Mouse (Mus musculus) C2C12 (cell line): ENCODE measurements around the gene Pf4. TPM values are rescaled to one million over a fixed set of nuclear protein-coding genes. Genes with fewer than 3 reads are reported as not detected.

Experiments
- H3K27me3 ChIP-seq: one replicate; pipeline ENCODE4 v1.6.1; 2011; ENCODE audit not compliant: control insufficient read depth, insufficient read depth, insufficient read length
- H3K36me3 ChIP-seq: one replicate; pipeline ENCODE4 v1.6.1; 2011; ENCODE audit not compliant: control insufficient read depth, insufficient read depth
- H3K4me3 ChIP-seq: one replicate; pipeline ENCODE4 v1.5.1; 2011; ENCODE audit warnings: mild to moderate bottlenecking, control low read depth; ENCODE audit not compliant: poor library complexity, insufficient read depth, severe bottlenecking
- H3K79me2 ChIP-seq: one replicate; pipeline ENCODE4 v1.6.1; 2011; ENCODE audit not compliant: control insufficient read depth, insufficient read depth
- H3K79me3 ChIP-seq: one replicate; pipeline ENCODE4 v1.6.1; 2011; ENCODE audit warnings: low read depth, control low read depth
- H3ac ChIP-seq: one replicate; pipeline ENCODE3; 2011; ENCODE audit warnings: low read depth; ENCODE audit not compliant: control insufficient read depth, insufficient read length
- CEBPB ChIP-seq: IDR thresholded peaks from one replicate; pipeline ENCODE4 v1.6.1; 2011; ENCODE audit warnings: low read depth, mild to moderate bottlenecking, control low read depth, moderate library complexity
- CTCF ChIP-seq: IDR thresholded peaks from one replicate; pipeline ENCODE4 v1.5.1; 2011; ENCODE audit not compliant: control insufficient read depth, insufficient read depth, insufficient read length
- FOSL1 ChIP-seq: IDR thresholded peaks from one replicate; pipeline ENCODE4 v1.8.0; 2011; ENCODE audit warnings: mild to moderate bottlenecking, low read length; ENCODE audit not compliant: poor library complexity, insufficient read depth, severe bottlenecking
- MAX ChIP-seq: IDR thresholded peaks from one replicate; pipeline ENCODE4 v1.6.1; 2011; ENCODE audit warnings: mild to moderate bottlenecking, control low read depth
- MYOD1 ChIP-seq: IDR thresholded peaks from one replicate; pipeline ENCODE4 v1.6.1; 2011; ENCODE audit warnings: low read depth; ENCODE audit not compliant: control insufficient read depth, insufficient read length
- MYOG ChIP-seq: IDR thresholded peaks from one replicate; pipeline ENCODE4 v1.6.1; 2011; ENCODE audit not compliant: control insufficient read depth, insufficient read length; ENCODE audit errors: extremely low read depth
- USF1 ChIP-seq: IDR thresholded peaks from one replicate; pipeline ENCODE4 v1.6.1; 2011; ENCODE audit warnings: low read depth, mild to moderate bottlenecking, control low read depth, moderate library complexity
- microRNA-seq: library from miRNA; unstranded; fragments of <30 nt; microRNA quantifications from one replicate; pipeline ENCODE4, GENCODE M21; 2019; ENCODE audit warnings: borderline microRNAs expressed
- polyA plus RNA-seq: library from polyadenylated mRNA; unstranded; fragments of >200 nt; fragmentation: generic; extraction: Trizol; gene quantifications from one replicate; pipeline ENCODE4 v1.2.1, GENCODE M21; 2012; ENCODE audit warnings: missing spikeins

The Pf4 gene
- polyA plus RNA-seq, 1 experiment = not detected

GRCm38 (mm10) chr5:90807176-90807950 is 35.1 kb downstream of the Pf4 start:
- Histone ChIP-seq H3K27me3 (no peaks in the 10 kb centered on the region), H3K79me2 (no peaks in the 10 kb centered on the region), H3ac (no peak overlapping the region), H3K79me3 (no peaks in the 10 kb centered on the region), H3K36me3 (no peaks in the 10 kb centered on the region), H3K4me3 (no peak overlapping the region)
- TF ChIP-seq MAX (no peak), CTCF (no peak), USF1 (peak; percentile 25), FOSL1 (no peak)

GRCm38 (mm10) chr5:90819756-90820155 is 47.5 kb downstream of the Pf4 start:
- H3K79me3 ChIP-seq = no peaks in the 10 kb centered on the region
- H3K79me2 ChIP-seq = no peaks in the 10 kb centered on the region
- TF ChIP-seq MYOD1 = no peak
- TF ChIP-seq FOSL1 = no peak
- no peak for TF ChIP-seq CTCF
- no peak for TF ChIP-seq USF1
- TF ChIP-seq MAX = no peak
- TF ChIP-seq MYOG = no peak
- no peak for TF ChIP-seq CEBPB
- no peak overlapping the region for H3ac ChIP-seq
- no peaks in the 10 kb centered on the region for H3K27me3 ChIP-seq
- no peak overlapping the region for H3K4me3 ChIP-seq
- H3K36me3 ChIP-seq = no peaks in the 10 kb centered on the region

Small RNA genes within 50 kb of the gene (microRNA-seq; reads per million reads assigned to microRNA genes)
- gene Gm24322 = not detected

Other genes with a start within 250 kb of the Pf4 start
- gene 5830473C10Rik, start 211.3 kb upstream of the Pf4 start, polyA plus RNA-seq = not detected
- 0.12 TPM for gene Rassf6, start 131.8 kb upstream of the Pf4 start, polyA plus RNA-seq
- 0.14 TPM for gene Cxcl5, start 13.1 kb upstream of the Pf4 start, polyA plus RNA-seq
- gene Ppbp, start 3.9 kb upstream of the Pf4 start, polyA plus RNA-seq = 0.06 TPM
- not detected for gene Cxcl3, start 13.7 kb downstream of the Pf4 start, polyA plus RNA-seq
- gene Cxcl15, start 22.1 kb downstream of the Pf4 start, polyA plus RNA-seq = not detected
- 0.66 TPM for gene Cxcl1, start 118.8 kb downstream of the Pf4 start, polyA plus RNA-seq
- gene Cxcl2, start 131.4 kb downstream of the Pf4 start, polyA plus RNA-seq = not detected
- 10.2 TPM for gene Mthfd2l, start 158.7 kb downstream of the Pf4 start, polyA plus RNA-seq